Mouse (Mus musculus) liver, adult 2 months (tissue): Measurements from ENCODE around the gene Zfp692.

Experiments
- CTCF ChIP-seq: fragments of 200-500 bp; IDR thresholded peaks from 2 replicates; pipeline ENCODE4 v1.5.1; 2011; ENCODE audit warnings: low read depth, low read length, control low read depth
- POLR2A ChIP-seq: fragments of 200-500 bp; IDR thresholded peaks from 2 replicates; pipeline ENCODE4 v1.6.1; 2011; ENCODE audit warnings: low read length, control low read depth; ENCODE audit not compliant: insufficient read depth; ENCODE audit errors: extremely low read depth

DNA sequence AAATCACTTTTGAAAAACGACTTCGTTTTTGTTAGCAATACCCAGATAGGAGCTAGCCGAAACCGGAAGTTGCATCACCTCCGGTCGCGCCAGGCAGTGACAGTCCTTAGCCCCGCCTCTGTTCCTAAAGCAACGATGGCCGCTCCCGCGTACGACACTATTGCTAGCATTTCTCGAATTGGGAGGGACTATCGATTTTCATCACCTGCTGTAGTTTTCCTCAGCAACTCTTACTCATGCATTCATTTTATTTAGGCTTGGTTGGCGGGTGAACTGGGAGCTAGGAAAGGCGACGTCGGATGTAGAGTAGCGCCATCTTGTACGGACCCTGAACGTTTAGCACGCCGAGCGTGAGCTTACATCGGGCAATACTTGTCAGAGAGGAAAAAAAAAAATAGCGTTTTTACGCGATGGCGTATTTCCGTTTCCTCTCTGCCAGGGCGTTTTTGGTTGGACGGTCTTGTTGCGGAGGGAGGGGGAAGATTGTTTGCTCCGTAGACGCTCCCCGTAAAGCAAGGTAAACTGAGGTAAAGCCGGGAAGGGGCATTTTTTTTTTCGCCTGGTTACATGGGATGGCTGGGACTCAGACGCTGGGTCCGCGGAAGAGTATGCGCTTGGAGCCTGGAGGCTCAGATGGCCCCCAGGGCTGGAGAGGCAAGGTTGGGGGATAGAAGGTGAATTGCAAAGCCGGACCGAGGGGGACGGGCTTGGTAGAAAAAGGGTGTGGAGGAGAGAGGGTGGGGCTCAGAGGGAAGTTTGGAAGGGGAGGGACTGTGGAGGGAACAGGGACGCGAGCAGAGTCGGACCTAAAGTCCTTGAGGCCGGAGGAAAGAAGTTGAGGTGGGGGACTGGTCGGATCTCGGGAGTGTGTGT is 23.6 kb downstream of the Zfp692 start, which contains the start of the genes Zfp672 and Sh3bp5l:
- TF ChIP-seq POLR2A (no peak), CTCF (no peak)
